Mouse (Mus musculus) liver, postnatal 0 days (tissue): ENCODE results near the gene Myt1l.

ENCODE experiments used
- CTCF ChIP-seq: sonication (generic); IDR thresholded peaks from 2 replicates; pipeline ENCODE4 v1.5.1; 2016; ENCODE audit warnings: antibody characterized with exemption, low read depth
- EP300 ChIP-seq: IDR thresholded peaks from 2 replicates; pipeline ENCODE4 v1.6.1; 2016; ENCODE audit warnings: antibody characterized with exemption, low read depth, mild to moderate bottlenecking

GRCm38 (mm10) chr12:29961041-29961440 lies 432.9 kb downstream of the Myt1l start:
- TF ChIP-seq EP300 (no peak), CTCF (no peak)
